Mouse (Mus musculus) embryonic fibroblast, embryonic 13.5 days (primary cell): Measurements from ENCODE around the gene Fam171a1.

Source experiments
- CTCF ChIP-seq: IDR thresholded peaks from 2 replicates; pipeline ENCODE4 v1.5.1; 2011; ENCODE audit warnings: mild to moderate bottlenecking, control low read depth, low read length, moderate library complexity, borderline replicate concordance; ENCODE audit not compliant: insufficient read depth
- POLR2A ChIP-seq: IDR thresholded peaks from 2 replicates; pipeline ENCODE4 v1.6.1; 2011; ENCODE audit warnings: low read depth, mild to moderate bottlenecking, control low read depth, low read length, moderate library complexity

DNA sequence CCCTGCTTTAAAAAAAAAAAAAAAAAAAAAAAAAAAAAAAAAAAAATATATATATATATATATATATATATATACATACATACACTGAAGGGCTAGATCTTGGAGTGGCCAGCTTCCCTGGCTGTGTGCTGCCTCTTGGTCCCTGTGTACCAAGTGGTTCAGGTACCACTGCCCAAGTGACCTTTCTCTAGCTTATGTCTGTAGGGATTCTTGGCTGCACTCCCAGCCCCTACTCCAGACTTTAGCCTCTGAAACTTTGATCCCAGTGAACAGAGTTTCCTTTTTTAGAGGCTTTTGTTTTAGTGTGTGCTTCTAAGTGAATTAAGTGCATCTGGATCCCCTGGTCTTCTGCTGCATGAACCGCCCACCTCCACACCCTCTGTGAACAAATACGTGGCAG lies 24.3 kb downstream of the Fam171a1 start:
- TF ChIP-seq POLR2A (no peak), CTCF (no peak)
